Mouse (Mus musculus) CD8-positive naive resting alpha-beta T cell, adult 2 months (primary cell): Measurements from ENCODE around the gene Ankrd50.

ENCODE experiments used
- DNase-seq, 2 experiments: peaks; one replicate each; pipeline ENCODE4 v3.0.0; 2022; ENCODE audit warnings: low read depth in 2 of 2, low spot score in 2 of 2

The Ankrd50 gene

GRCm38 (mm10) chr3:38484191-38485106, at the start of gene Ankrd50:
Gene Ankrd50, minus strand, starts transcription at chr3:38484844.
- peak; percentile 99 to 100 for DNase-seq

GRCm38 (mm10) chr3:38534245-38534644, 49.6 kb upstream of the Ankrd50 start:
- DNase-seq, result no peak

GRCm38 (mm10) chr3:38520426-38520825, 35.8 kb upstream of the Ankrd50 start:
- no peak for DNase-seq

- DNase-seq, result no peak
These were observed 35.3 kb upstream of the Ankrd50 start for GRCm38 (mm10) chr3:38519971-38520370.

GRCm38 (mm10) chr3:38503606-38504005, 19.0 kb upstream of the Ankrd50 start:
- DNase-seq, result no peak

GRCm38 (mm10) chr3:38502156-38502555, 17.5 kb upstream of the Ankrd50 start:
- DNase-seq, result no peak

- no peak for DNase-seq
These were observed 17.1 kb upstream of the Ankrd50 start for GRCm38 (mm10) chr3:38501739-38502138.

DNA sequence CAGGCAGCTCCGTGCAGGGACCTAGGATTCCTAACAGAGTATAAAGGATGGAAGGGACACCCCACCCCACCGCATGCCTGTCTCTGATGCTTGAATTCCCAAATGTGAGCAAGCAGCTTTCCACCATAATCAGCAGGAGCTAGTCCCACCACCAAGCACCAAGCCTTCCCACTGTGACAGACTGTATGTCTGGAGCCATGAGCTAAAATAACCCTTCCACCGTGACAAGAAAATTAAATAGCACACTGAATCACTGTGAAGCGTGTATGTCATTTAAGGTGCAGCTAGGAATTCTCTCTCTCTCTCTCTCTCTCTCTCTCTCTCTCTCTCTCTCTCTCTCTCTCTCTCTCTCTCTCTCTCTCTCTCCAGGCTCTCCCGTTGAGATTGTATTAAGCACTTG, 16.7 kb upstream of the Ankrd50 start:
- no peak for DNase-seq

- no peak for DNase-seq
These were observed 13.9 kb upstream of the Ankrd50 start for GRCm38 (mm10) chr3:38498561-38498960.

- peak in 1 of 2 experiments; percentile 18 for DNase-seq
These were observed 12.2 kb upstream of the Ankrd50 start for GRCm38 (mm10) chr3:38496795-38497385.

DNA sequence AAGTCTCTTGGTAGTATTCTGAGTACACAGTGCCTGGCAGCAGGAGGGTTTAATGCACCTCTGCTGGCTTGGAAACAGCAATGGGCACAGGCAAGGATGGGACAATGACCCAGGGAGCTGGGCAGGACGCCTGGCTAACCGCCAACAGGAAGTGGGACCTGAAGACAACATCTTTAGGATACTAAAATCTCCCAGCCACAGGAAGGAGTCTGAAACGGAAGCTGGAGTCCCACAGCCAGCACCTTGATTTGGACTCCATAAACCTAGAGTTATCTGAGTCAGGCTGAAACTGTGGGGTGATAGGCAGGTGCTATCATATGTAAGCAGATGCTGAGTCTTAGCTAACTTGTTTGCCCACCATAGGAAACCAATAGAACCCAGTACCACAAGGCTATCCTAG, 7.1 kb upstream of the Ankrd50 start:
- DNase-seq, result no peak

DNA sequence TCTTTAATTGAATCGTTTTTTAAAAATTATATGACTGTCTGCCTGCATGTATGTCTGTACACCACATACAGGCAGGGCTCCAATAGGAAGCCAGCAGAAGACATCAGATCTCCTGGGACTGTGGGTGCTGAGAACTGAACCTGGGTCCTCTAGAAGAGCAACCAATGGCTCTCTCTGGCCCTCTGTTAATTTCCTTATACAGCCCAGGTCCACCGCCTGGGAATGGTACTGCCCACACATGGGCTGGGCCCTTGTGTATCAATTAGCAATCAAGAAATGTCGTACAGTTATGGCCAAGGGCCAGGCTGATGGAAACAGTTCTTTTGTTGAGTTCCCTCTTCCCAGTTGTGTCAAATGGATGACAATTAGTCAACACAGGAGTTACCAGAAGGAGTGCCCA, 6.6 kb upstream of the Ankrd50 start:
- no peak for DNase-seq

DNA sequence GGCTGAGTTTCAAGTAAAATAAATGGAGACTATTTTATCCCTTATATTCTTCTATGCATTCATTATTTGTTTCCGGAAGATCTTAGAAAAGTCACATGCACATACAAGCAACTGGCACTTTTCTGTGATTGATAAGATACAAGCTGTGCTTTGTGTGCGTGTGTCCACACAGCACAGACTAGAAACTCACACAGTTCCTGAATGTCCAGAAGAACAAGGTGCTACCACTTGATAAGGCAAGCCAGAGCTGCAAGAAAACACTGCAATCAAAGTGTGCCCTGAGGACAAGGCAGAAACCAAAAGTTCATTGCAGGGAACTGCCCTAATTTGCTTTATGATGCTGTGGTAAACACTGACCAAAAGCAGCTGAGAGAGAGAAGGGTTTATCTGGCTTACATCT, 6.1 kb upstream of the Ankrd50 start:
- no peak for DNase-seq

DNA sequence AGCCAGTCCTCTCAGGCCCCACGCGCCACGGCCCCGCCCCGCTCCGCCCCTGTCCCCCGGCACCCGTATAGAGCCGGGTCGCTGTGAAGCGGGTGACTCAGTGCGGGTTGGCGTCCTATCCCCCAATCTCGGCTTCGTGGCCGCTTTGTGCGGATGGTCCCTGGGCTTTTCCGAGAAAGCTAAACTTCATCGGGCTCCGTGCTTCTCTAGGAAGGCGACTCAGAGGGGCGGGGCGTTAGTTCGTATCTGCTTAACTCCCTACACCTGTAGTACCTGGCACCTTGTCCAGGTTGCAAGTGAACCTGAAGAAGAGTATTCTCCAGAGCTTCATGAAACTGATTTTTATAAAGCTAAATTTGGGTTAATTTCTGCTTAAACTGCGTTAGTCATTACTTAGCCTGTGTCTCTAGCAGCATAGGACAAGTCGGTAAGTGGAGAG, 482 bp upstream of the Ankrd50 start:
- no peak for DNase-seq

DNA sequence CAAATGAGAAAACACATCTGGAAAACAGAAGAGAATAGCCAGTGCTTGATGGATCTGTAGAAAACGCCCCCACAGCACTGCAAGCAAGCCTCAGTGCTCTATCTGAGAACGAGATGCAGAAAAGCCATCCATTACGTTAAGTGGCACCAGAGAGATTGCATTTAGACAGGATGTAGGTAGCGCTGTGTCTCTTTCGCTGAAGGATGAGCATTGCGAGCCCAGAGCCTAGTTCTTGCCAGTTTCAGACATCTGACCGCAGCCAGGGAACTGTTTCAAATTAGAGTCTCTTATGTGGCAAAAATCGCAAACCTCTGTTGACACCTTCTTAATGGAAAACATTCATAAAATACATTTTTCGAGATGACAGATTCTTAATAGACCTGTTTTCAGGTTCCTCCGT, 1.1 kb downstream of the Ankrd50 start:
- DNase-seq, result peak; percentile 10 to 47

- no peak for DNase-seq
These were observed 1.9 kb downstream of the Ankrd50 start for GRCm38 (mm10) chr3:38482749-38483148.

DNA sequence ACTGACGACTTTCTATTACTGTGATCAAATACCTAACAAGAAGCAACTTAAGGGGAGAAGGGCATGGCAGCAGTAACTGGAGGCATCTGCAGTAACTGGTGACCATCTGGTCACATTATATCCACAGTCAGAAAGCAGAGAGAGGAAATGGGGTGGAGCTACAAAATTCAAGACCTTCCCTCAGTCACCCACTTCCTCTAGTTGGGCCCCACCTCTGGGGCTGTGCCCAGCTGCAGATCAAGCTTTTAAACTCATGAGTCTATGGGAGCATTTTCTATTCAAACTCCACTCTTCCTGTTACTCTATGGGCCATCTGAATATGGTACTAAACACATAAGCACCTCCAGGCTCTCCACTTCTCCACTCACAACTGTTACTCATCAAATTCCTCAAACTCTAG, 3.5 kb downstream of the Ankrd50 start:
- DNase-seq, result no peak

DNA sequence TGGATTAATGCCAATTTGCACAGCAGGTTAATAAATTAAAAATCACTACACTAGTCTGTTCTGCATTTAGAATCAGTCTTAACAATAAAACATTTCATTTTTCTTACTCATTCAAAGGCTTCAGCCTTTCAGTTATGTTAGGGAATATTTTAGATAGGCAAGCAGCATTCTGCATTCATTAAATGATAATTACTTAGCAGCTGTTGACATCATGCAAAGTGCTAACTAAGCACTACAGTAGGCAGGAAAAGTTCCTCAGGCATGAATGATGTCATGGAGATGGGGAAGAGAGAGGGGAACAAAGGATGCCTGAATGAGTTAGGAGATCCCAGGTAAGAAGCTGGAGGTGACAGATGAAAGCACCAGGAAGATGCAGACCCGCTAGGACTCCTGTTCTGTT, 6.7 kb downstream of the Ankrd50 start:
- no peak for DNase-seq

- DNase-seq, result no peak
These were observed 9.1 kb downstream of the Ankrd50 start for GRCm38 (mm10) chr3:38475587-38475986.

DNA sequence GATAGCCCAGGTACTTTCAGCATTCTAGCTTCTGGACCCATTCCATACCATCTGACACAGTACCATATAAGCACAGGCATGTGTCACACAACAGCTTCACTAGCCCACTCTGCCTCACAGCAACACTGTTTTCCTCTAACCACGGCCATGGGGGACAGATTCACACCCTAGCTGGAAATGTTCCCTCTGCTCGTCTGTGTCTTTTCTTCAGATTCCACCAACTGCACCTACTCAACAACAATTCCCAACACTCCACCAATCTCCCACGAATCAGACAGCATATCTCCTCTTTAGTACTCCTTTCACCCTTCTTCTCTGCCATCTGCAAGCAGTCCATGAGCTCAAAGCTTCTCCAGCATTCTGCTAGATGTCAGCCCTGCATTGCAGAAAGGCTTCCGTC, 11.5 kb downstream of the Ankrd50 start:
- no peak for DNase-seq

DNA sequence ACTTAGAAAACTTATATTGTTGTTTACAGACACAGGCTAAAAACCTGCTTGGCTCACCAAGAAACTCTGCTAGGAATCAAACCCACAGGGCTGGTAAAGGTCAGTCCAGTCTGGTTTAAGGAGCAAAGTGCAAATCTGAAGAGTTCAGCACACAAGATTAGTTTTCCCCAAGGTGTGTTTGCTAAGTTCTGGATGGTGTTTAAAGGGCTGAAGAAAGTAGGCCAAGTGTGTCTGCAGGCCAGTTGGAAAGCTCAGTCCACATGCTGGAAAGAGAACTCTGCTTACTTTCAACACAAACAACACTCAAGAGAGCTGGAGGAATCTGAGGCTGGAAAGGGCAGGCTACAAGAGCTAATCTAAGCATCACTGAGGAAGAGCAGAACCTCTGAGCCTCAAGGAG, 13.1 kb downstream of the Ankrd50 start:
- DNase-seq, result no peak

DNA sequence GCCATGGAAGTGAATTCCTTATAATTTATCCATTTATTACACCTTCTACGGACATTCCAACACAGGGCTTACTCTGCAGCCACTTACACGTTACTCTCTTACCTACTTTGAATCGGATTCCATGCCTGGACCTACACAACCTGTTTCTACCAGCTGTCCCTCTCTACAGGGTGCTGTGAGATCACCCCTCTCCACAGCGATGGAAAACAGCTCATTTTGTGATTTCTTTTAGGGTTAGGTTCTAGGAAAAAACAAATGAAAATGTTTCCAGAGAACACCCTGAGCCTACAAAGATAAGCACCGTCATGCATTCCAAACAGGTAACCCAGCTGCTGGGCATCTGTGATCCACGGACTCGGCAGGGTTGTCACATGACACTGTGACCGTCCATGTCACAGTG, 16.5 kb downstream of the Ankrd50 start:
- DNase-seq, result no peak
